Mouse (Mus musculus) CD8-positive naive resting alpha-beta T cell, adult 2 months (primary cell): ENCODE results near the gene P4ha3.
"Not testable (repeated sequence)": the region's sequence is repeated elsewhere in the genome, so short reads cannot be mapped to it uniquely, and the experiment has no call there.

Source experiments
- DNase-seq, 2 experiments: peaks; one replicate each; pipeline ENCODE4 v3.0.0; 2022; ENCODE audit warnings: low read depth in 2 of 2, low spot score in 2 of 2

The P4ha3 gene

DNA sequence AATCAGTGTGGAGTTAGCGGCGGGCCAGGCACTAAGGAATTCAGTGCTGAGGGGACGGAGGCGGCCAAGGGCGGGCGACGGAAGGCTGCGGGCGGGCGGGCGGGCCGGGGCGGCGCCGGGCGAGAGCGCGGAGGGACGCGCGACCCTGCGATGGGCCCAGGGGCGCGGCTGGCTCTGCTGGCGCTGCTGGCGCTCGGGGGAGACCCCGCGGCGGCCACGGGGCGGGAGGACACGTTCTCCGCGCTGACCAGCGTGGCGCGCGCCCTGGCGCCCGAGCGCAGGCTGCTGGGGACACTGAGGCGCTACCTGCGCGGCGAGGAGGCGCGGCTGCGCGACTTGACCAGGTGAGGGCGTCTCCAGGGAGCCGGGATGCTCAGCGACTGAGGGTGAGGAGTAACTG lies at the start of gene P4ha3:
TSS of gene P4ha3 (plus strand) at position 138 of the 400 bp plus-strand sequence.
- DNase-seq, result no peak

DNA sequence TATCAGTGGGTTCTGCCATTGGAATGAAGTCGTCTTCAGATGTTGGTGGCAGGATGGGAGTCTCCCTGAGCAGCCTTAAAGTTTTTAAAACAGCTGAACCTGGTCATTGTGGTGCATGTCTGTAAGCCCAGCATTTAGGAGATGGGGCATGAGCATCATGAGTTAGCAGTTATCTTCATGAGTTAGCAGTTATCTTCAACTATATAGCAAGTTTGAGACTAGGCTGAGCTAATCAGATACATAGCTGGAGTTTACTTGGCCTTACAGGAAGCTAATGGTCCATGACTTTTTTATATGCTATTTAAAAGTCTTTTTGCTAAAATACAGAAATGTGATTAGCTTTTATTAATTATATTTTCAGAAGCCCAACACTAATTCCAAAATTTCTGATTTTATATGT lies 47.0 kb upstream of the P4ha3 start:
- no peak for DNase-seq

DNA sequence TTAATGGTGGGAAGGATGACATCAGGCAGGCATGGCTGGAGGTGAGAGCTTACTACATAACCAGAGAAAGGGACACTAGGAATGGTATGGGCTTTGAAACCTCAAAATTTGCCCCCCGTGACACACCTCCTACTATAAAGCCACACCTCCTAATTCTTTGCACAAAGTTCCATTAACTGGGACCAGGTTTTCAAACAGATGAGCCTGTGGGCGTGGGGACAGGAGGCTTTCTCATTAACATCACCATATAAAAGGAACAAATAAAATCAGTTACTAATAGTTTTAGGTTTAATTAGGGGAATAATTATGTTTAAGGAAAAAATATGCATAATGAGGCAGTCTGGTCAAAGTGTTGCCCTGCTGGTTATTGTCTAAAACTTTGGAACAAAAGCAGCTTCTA lies 44.7 kb upstream of the P4ha3 start:
- no peak for DNase-seq

DNA sequence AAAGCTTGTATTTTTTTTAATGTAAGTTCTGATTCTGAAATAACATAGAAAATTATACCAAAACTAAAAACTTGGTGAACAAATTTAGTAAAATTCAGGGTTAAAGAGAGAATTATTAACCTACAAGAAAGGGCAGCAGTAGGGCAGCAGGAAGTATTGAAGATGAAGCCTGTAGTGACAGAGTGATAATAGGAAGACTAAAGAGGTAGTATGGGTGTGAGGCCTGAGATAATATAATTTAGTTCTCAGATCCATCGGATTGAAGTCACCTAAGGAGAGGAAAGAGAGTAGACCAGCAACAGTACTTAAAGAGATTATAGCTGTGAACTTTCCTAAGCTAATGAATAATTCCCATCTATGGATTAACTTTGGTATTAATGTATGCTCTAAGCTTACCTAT lies 42.3 kb upstream of the P4ha3 start:
- no peak for DNase-seq

DNA sequence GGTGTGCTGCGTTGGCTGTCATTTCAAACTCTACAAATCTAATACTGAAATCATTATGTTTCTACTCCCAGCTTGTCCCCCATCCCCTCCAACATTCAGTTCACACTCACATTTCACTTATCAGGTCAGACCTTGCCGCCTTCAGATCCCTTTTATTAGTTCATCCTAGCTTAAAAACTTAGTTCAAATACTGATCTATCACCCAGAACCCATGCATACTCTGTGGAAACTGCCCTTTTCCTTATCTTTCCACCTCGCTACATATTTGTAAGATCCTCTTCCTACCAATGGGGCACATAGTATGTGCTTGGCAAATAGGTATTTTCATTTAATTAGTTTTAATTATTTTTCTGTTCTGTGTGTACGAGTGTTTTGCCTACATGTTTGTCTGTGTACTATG lies 41.1 kb upstream of the P4ha3 start:
- no peak for DNase-seq

DNA sequence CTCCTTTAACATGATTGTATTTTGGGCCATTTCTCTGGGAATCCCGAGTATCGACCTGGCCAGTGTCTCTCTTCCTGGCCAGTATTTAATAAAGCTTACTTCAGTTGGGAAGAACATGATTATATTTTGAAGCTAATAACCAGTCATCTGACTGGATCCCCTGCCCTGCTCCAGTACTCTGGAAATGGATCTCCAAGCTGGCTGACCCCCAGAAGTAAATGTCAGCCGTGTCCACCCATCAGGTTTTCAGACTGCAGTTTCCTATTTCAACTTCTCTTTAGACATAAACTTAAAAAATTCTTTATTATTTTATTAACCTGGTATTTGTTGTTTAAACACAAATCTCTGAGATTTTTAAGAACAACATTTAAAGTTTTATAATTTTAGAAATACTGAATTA lies 40.1 kb upstream of the P4ha3 start:
- DNase-seq, result no peak

DNA sequence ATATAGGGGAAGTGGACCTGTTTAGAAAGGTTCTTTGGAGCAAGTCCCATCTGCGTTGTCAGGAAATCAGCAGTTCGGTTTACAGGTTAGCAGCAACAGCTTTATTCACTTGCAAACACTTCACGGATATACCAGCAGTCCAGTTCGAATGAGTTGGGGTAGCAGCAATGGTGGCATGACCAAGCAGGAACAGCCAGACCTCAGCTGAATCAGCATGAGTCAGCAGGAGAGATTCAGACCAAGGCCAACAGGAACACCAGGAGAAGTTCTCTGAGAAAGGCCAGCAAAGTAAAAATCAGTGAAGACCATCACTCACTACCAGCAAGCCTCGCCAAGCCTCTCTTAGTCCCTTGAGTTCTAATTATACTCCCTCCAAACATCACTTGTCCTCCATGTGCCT lies 34.7 kb upstream of the P4ha3 start:
- no peak for DNase-seq

DNA sequence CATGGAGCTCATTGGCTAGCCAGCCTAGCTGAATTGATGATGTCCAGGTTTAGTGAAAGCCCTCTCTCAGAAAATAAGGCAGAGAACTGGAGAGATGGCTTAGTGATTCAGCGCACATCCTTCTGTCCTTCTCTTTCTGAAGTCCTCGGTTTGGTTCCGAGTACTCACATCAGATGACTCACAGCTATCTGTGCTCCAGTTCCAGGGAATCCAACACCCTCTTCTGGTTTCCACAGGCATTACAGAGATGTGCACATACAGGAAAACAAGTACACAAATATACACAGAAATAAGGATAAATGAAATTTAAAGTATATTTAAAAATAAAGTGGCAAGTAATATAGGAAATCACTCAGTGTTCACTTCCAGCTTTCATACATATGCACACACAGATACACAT lies 23.0 kb upstream of the P4ha3 start:
- DNase-seq, result no peak

DNA sequence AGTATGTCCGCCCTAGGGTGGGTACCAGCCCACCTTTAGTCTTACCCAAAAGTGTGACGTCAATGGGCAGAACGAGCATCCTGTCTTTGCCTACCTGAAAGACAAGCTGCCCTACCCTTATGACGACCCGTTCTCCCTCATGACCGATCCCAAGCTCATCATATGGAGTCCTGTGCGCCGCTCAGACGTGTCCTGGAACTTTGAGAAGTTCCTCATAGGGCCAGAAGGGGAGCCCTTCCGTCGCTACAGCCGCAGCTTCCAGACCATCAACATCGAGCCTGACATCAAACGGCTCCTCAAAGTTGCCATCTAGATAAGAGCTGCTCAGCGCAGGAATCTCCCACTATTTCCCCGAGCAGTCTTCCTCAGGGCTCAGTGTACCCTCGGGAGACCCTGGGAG lies 20.4 kb upstream of the P4ha3 start:
- DNase-seq, result not testable (repeated sequence)

DNA sequence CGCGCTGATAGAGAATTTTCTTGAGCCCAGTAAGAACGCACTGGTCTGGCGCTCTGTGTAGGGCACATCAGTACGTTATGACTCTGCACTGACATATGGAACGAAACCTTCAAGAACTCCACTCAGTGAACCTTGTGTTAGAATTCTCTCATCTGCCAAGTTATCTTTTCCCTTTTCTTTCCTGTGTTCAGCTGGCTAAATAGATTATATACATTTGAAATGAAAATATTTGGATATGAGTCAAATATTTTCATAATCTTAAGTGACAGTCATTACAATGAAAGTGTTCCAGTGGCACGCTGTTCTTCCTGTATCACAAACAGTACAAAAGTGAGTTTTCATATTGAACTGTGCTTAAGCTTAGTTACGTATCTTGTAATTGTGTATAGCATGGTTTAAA lies 13.0 kb upstream of the P4ha3 start:
- no peak for DNase-seq

DNA sequence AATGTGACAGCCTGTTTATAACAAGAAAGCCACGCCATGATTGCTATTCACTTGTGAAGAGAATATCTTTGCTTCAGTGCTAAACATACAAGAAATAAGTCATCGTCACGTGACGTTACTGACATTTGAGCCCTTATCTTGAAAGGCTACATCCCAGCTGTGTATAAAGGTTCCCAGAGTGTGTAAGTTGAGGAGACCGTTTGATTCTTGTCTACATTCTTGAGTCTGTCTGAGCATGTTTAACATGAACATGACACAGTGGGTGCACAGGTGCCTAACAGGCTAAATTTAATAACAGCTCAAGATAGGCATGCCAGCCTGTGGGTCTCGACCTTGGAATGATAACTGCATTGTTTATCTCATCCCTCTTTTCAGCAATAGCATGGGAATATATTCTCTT lies 10.8 kb upstream of the P4ha3 start:
- DNase-seq, result no peak

DNA sequence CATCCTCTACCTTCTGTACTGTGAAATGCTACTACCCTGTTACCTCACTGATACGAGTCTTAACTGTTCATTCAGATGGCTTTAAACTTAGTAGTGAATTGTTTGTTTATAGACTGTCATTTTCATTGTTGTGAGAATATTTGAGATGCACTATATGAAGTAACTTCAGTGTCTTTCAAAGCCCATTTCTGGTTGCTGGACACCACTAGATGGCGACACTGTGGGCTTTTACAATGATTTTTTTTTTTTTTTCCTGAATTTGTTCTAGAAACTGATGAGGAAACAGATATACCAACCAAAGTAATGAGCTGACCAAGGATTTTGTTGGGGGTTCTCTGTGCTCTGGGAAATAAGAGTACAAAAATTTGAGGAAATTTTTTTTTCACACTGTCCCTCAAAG lies 8.9 kb upstream of the P4ha3 start:
- DNase-seq, result no peak

DNA sequence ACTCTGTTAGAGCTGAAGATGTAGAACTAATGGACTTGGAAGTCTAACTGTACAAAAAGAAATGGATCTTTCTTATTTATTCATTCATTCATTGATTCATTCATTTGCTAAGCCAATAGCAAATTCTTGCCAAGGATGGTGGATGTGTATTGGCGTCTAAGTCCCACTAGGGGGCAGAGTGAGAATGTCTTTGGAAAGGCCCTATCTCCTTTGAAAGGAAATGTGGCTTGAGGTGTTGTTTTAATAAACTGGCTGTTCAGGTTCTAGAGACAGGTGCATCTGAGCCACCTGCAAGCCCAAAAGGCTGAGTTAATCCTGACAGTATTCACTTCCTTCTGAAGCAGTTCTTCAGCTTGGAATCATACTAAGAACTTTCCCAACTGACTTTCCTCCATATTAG lies 5.5 kb upstream of the P4ha3 start:
- peak in 1 of 2 experiments; percentile 32 for DNase-seq

DNA sequence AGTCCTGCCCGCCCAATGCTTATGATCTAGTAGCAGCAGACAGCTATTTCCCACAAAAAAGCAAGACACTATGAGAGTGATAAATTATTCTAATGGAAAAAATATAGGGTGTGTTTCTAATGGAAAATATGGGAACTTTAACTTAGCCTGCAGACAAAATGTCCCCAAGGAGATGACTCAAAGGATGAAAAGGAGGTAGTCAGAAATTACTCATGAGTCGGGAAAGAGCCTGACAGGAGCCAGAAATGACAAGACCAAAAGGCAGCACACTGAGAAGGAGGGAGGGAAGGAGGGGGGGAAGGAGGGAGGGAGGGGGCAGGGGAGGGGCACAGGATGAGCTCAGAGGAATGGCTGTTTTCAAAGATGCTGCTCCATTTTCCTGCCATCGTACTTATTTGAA lies 3.7 kb upstream of the P4ha3 start:
- no peak for DNase-seq

DNA sequence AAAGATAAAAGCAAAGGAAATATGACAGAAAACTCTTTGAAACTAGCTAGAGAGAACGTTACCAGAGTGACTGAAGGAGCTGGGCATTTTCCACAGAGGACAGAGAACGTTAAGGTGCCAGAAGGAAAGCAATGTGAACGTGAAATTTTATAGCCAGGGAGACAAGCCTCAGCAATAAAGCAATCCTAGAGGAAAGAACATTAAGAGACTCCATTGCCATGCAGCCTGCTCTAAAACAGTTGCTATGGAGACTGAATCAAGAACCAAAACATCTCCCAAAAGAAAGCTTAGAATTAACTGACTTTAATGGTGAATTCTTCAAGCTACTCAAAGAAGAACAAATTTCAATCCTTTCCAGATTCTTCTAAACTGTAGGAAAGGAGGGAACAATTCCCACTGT lies 2.0 kb upstream of the P4ha3 start:
- no peak for DNase-seq

DNA sequence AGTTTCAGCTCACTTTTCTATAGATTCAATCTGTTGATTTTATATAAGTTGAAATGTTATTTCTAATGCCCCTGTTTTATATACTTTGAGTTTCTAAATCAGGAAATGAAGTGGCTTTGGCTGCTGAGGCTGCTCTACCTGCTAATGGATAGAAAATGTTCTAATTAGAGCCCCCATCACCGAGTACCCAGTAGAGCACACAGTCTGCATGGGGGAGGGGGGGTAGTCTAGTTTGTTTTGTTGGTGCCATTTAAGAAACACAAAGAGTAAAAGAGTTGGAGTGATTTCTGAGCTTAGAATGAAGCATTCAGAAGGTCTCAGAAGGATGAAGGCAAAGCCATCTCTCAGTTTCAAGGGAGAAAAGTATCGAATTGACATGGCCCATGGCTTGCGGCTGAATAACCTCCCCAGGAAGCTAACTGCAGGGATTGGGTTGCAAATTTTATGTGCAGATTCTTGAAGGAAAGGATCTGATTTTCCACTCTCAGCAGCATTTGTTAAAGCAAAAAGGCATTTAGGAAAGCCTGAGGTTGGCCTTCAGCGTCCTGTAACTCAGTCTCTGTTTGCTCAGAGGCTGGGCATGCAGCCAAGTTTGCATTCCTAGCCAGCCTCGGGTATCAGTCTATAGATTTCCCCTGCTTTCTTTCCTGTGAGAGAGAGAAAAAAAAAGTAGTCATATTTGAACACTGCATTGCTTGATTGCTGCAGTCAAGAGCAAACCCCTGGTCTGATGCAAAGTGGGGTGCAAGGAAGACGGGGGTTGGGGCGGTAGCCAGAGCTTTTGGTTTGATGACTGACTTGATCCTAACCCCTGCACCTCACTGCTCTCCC lies 2.6 kb downstream of the P4ha3 start:
- DNase-seq, result no peak

DNA sequence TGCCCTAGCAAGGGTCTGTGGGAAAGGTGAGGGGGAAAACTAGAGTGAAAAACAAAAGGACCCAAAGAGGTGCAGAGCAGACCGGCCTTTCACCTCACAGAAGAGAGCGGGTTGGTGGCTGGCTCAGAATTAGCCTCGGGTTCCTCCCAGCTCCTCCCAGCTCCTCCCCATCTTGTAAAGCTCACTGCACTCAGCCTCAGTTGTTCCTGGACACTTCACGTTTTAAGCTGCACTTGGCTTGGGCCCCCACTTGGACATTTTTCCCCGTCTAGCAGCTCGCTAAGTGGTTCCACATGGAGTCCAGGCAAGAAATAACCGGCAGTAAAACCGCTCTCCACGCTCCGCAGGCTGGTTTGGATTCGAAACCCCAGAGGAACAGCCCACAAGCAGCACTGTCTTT lies 3.3 kb downstream of the P4ha3 start:
- no peak for DNase-seq

DNA sequence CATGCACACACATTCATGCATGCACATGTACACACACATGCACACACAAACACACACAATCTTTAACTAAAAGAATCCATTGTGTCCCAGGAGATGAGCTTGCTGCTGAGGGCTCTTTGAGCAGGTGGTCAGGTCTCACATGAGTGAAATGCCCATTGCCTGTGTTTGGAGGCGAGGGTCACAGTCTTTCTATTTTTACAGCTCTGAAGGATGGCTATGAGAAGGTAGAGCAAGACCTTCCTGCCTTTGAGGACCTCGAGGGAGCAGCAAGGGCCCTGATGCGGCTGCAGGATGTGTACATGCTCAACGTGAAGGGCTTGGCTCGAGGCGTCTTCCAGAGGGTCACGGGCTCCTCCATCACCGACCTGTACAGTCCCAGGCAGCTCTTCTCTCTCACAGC lies 8.2 kb downstream of the P4ha3 start:
- DNase-seq, result no peak

DNA sequence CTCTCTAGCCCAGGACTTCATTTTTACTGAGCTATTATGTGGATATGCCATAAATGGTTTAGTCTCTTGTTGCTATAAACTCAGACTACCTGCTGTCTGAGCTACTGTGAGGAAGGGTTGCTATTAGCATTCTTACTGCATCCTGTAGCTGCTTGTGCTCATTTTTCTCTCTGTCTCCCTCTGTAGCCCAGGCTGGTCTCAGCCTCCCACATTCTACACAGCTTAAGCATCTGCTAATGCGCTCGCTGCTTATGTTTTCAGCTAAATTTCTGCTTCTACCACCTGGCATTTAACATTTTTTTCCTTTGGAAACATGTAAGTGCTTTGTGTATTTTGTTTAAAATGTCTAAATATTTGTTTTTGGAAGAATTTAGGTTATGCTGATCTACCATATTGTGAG lies 10.4 kb downstream of the P4ha3 start:
- DNase-seq, result no peak

DNA sequence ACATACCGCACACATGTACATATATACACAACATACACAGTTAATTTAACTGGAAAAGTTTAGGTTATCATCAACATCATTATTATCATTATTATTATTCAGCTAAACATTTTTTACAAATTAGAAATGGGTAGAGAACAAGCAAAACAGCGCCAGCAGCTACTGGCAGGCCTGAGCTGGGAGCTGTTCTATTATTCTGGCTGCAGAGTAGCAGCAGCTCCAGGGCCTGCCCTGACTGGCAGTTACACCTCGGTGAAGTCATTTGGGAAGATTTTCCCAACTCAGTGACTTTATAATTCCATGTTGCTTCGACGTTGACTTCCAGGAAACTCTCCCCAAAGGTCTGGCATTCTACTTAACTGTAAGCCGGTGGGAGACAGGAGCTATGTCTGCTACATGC lies 11.4 kb downstream of the P4ha3 start:
- DNase-seq, result no peak

DNA sequence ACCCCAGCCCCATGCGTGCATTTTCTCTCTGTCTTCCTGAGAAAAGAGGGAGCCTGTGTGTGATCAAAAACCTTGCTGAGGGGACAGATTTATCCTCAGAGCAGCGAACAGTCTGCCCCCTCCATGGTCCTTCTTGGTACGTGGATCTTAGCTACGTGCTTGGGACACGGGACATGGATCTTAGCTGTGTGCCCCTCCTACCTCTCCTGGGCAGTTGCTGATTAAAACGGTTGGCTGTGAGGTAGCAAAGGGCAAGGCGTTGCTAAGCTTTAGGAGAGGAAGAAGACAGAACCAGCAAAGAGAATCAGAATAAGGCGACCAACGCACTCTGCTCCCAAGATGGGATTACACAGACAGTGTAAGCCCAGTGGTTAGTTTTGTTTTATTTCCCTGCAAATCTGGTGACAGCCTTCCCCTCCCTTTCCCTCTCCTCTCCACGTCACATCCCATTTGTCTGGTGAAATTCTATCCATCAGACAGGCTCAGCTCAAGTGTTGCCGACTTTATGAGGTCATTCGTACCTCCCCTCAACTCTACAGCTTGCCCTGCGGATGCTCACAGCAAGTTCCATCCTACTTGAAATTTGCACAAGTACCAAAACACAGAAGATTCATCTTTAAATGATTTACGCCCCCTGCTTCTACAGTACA lies 13.7 kb downstream of the P4ha3 start:
- DNase-seq, result no peak

DNA sequence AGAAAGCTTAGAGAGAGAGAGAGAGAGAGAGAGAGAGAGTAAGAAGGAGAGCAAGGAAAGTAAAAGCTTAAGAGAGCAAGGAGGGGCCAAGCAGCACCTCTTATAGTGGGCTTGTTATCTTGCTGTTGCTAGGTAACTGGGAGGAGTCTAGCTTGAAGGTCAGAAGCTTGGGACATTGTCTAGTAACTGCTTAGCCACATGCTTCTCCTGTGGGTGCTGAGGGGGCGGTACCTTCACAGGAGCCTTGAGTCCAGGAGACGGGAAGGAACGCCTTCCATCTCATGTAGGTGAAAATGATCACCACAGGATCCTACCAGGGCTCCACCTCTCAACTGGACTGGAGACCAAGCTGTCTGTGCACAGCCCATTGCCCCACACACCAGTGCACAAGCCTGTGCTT lies 16.1 kb downstream of the P4ha3 start:
- DNase-seq, result no peak

DNA sequence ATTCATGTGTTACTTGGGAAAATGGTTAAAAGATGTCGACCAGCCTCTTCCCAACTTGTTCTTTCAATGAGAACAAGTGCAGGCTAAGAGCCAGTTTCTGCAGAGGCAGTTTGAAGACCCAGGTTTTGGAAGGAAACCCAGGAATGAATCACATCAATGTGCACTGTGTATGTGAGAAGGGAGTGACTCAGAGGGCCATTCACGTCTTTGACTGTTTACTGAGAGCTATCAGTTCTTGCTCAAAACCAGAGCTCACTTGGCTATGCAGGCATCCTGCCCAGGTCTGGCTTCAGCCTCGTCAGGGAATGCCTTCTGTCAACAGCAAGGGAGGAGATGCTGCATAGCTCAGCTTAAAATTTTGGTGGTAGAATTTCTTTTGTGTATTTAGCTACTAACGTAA lies 17.0 kb downstream of the P4ha3 start:
- DNase-seq, result no peak
